Mouse (Mus musculus) right cerebral cortex, postnatal 4 days (tissue): ENCODE results near the gene Zer1.
"Not testable (repeated sequence)": the region's sequence is repeated elsewhere in the genome, so short reads cannot be mapped to it uniquely, and the experiment has no call there.

Experiments
- DNase-seq: peaks from one replicate; pipeline ENCODE4 v3.0.0-alpha.2; 2022

Zer1 gene

GRCm38 (mm10) chr2:30124472-30125274 lies at the start of gene Zer1:
TSS of gene Zer1 (minus strand) at chr2:30124585.
- peak; percentile 94 for DNase-seq

- DNase-seq: no peak
Measured at GRCm38 (mm10) chr2:30173541-30174240, 49.3 kb upstream of the Zer1 start.

- DNase-seq: no peak
Measured at GRCm38 (mm10) chr2:30171997-30172382, 47.6 kb upstream of the Zer1 start.

DNA sequence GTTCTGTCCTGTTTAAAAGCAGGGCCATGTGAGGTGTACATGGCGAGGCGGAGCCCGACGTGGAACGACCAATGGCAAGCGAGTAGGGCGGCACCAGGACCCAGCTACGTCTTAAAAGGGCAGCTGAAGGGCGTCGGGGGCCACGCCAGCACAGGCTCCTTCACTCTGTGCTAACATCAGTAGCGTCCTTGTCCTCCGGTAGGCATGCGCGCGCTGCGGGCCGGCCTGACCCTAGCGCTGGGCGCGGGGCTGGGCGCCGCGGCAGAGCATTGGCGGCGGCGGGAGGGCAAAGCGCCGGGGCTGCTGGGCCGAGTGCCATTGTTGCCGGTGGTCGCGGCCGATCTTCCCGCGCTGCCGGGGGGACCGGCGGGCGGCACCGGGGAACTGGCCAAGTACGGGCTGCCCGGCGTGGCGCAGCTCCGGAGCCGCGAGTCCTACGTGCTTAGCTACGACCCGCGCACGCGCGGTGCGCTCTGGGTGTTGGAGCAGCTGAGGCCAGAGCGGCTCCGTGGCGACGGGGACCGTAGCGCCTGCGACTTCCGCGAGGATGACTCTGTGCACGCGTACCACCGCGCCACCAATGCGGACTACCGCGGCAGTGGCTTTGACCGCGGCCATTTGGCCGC lies 47.1 kb upstream of the Zer1 start, which contains the start of gene Endog:
Gene Endog, plus strand, starts transcription at position 123 of the 626 bp plus-strand sequence.
- peak; percentile 89 for DNase-seq

DNA sequence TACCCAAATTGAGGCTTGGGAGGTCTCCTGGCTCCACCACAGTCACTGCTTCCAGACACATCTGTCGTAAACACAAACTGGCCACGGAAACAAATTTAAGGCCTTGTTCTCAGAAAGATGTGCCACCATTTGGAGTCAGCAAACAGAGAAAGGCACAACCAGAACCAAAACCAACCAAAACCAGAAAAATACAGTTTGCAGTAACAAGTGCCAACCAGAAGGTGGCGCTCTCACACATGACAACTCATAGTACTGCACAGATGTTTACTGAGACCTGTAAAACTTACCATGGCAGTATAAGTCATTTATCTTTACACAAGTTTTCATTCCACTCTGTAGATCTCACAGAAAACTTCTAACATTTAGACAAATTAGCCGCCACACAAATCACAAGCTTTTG lies 42.3 kb upstream of the Zer1 start:
- no peak for DNase-seq

- DNase-seq: no peak
Measured at GRCm38 (mm10) chr2:30164340-30164932, 40.1 kb upstream of the Zer1 start.

DNA sequence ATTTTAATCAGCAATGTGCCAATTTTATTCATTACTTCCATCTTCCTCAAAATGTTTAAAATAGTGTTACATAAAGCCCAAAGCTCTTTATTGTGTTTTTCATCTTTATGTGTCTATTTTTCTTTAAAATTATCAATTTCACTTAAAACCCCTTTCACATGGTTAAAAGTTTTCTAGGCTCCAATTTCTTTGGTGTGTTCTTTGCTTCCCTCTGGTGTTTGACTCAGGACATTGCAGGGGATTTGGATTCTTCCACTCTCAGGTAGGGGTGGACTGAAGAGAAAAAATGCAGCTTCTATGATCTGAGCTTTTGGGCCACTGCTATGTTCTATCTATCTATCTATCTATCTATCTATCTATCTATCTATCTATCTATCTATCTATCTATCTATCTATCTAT lies 37.4 kb upstream of the Zer1 start:
- DNase-seq: no peak

DNA sequence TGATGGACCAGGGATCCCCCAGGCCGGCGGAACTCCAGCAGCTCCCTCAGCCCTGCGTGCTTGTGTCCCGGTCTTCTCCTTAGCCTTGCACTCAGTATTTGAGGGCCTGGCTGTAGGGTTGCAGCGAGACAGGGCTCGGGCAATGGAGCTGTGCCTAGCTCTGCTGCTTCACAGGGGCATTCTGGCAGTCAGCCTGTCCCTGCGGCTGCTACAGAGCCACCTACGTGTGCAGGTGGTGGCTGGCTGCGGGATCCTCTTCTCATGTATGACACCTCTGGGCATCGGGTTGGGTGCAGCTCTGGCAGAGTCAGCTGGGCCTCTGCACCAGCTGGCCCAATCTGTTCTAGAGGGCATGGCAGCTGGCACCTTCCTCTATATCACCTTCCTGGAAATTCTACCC lies 35.5 kb upstream of the Zer1 start:
- DNase-seq: not testable (repeated sequence)

- no peak for DNase-seq
Measured at GRCm38 (mm10) chr2:30152616-30153015, 28.2 kb upstream of the Zer1 start.

GRCm38 (mm10) chr2:30151840-30152239 lies 27.5 kb upstream of the Zer1 start:
- no peak for DNase-seq

GRCm38 (mm10) chr2:30147466-30147865 lies 23.1 kb upstream of the Zer1 start:
- DNase-seq: no peak

DNA sequence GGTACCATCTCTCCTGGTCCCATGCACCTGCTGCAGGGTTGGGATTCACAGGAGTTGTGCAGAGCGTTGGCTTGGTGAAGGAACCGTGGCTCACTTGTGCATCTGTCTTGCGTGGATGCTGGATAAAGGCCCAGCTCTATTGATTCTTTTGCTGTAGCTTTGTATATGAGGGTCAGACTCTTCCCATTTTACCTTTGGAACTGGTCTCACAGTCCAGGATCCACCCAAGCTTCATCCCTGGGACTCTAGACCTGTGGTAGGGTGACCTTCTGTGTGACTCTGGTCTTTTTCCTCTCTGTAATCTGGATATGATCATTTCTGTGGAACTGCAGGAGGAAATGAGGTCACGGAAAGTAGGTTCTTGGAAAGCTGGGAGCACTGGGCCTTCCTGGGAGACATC lies 20.1 kb upstream of the Zer1 start:
- DNase-seq: no peak

DNA sequence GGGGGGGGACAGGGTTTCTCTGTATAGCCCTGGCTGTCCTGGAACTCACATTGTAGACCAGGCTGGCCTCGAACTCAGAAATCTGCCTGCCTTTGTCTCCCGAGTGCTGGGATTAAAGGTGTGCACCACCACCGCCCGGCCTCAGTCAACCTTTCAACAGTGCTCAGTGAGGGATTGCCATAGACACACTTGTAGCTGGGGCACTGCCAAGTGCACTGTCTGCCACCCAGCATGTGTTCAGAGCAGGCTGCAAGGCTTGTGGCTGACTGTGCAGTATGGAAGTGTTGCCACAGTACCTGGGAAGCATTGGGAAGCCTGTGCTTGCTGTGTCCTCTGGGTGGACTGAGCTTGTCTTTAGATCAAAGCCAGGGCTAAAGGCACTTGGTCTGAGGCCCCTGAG lies 15.6 kb upstream of the Zer1 start:
- not testable (repeated sequence) for DNase-seq

- no peak for DNase-seq
Measured at GRCm38 (mm10) chr2:30136458-30136857, 12.1 kb upstream of the Zer1 start.

DNA sequence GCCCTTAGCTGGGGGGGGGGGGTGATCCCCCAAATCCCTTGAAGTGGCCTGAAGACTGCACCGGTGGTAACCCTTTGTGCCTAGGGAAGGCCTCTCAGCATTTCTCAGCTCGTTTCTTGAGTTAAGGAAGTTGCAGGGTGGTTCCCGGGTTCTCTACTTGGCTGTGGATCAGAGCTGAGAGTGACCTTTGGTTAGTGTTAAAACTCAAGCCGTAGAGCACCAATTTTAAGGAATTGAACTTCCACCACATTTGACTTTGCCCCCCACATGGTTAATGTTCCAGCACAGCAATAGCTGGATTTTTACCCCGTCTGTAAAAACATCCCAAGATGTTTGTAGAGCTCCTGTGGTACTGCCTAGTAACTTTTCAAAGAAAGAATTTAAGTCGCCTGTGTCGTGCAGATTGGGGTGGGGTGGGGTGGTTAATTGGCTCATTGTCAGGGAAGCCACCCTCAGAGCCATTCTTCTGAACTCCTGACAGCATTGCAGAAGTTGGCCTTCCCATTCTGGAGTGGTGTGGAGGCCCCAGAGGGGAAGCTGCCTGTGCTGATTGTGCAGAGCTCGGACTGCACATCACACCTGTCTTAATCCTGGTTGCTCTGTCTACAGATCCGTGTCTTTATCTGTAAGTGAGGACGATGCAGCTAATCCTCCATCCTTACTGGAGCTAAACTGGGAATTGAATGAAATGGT lies 10.7 kb upstream of the Zer1 start:
- no peak for DNase-seq

- no peak for DNase-seq
Measured at GRCm38 (mm10) chr2:30134378-30134711, 10.0 kb upstream of the Zer1 start.

DNA sequence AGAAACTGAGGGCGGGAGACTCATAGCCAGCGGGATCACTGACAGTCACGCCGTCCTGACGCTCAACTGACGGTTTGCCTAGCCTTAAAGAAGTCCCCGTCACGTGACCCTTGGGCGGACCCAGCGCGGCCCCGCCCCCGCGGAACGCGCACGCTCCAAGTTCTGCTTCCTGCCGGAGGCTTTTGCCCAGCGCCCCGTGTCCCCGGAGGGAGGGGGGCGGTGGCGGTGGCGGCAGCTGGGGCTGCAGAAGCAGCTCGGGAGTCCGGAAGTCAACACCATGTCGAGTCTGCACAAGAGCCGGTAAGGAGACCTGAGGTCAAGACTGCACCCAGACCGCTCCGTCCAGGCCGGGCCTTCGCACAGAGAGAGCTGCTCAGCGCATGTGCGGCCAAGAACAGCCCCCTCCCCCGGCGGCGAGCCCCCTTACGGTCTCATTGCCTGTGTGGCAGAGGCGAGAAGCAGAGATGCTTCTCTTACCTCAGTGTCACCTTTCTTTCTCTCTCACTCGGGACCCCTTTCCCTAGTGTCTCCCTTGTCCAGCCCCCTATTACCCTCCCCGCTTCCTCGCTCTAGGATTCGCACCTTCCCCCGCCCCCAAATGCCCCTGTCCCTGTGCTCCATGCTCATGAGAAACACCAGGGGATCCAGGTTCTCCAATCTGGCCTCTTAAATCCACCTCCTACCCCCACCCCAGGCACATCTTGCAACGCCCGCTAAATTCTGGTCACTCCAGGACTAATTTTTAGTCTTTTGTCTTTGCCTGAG lies 9.4 kb upstream of the Zer1 start, which contains the start of gene Tbc1d13:
Gene Tbc1d13, plus strand, starts transcription at position 134 of the 765 bp plus-strand sequence.
- peak; percentile 95 for DNase-seq

DNA sequence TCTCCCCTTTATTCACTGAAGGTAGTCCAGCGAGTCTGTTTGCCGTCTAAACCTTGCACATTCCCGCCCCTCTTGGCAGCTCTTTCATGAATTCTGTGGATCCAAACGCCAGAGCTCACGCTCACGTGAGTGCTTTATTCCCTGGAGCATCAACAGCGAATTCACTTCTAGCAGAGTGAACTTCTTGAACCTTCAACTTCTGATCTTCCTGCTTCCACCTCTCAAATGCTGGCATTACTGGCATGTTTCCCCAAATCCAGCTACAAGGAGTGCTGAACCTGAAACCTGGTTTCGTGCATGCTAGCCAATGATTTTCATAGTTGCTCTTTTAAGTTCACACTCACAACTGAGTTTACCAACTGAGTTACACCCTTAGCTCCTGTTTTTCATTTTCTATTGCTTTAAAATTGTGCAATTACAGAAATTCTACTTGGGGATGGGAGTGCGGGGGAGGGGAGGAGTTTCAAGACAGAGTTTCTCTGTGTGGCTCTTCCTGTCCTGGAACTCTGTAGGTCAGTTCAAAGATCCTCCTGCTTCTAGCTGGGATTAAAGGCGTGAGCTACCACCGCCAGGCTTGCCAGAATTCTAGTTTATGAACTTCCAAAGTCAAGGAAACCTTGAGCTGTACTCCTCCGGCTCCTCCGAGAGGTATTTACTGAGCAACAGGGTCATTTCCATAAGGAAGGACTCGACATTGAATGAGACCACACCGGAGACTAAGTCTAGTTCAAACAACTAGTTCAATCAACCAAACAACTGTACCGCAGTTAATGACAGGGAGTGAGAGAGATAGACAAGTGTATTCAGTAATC lies 8.6 kb upstream of the Zer1 start:
- DNase-seq: no peak

- not testable (repeated sequence) for DNase-seq
Measured at GRCm38 (mm10) chr2:30131240-30131639, 6.9 kb upstream of the Zer1 start.

DNA sequence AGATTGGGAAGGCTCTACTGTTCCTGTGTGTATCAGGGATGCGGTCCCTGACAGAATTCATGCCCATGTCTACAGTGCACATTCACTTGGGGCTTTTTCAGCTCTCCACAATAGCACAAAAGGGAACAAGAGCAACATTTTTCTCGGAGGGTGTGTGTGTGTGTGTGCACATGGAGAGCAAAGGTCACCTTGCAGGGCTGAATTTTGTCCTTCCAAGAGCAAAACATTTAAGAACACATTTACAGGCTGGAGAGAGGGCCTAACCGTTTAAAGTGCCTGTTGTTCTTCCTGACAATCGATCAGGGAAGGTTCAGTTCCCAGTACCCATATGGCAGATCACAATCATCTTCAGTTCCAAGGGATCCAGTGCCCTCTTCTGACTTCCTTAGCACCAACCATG lies 5.8 kb upstream of the Zer1 start:
- DNase-seq: no peak

DNA sequence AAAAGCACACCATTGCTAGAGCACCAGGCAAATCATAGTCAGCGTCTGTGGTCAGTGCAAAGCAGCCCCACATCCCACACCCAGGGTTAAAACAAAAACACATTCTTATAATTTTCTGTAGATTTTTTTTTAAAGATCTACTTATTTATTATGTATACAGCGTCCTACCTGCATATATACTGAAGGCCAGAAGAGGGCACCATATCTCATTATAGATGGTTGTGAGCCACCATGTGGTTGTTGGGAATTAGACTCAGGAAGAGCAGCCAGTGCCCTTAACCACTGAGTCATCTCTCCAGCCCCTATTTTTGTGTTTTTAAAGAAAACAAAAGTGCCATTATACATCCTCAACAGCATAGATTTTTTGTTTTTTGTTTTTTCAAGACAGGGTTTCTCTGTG lies 4.4 kb upstream of the Zer1 start:
- DNase-seq: no peak
